25 mouse cellular contexts compared by ENCODE assay signal in the genomic region with DNA sequence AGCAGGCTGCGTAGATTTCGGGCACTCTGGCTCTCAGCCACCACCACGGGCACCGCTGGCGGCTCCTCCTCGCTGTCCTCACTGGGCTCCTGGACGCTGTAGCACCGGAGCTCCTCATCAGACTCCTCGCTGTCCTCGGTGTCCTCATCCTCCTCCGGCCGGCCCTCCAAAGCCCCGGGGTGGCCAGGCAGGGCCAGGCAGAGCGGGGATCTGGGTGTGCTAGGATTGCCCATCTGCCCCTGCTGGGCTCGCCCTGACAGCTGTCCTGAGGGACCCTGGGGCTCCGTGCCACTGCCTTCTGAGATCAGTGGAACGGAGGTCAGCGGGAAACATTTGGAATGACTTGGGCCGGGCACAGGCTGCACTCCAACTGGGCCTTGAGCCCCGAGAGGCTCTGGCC. TPM values are rescaled to one million over a fixed set of nuclear protein-coding genes. Genes with fewer than 3 reads are reported as not detected.
A peak's percentile ranks its signal among the peaks of the same experiment; 100 is the strongest.
DNase-seq lines count a peak whose midpoint lies in the region; ATAC-seq lines count a peak whose summit lies in the region.
"Had no signal": no experiment of that assay in that cellular context is flagged by ENCODE, and none has a peak within 500 bp of the region (broad histone marks: within the 10 kb centered on the region; RNA-seq: fewer than 3 reads in every experiment).

No protein-coding gene starts in this region.

- 83% methylated on average over 20 of the region's 20 CpGs for WGBS in hindbrain, embryonic 10.5 days
- 85% methylated on average over 20 of the region's 20 CpGs for WGBS in hindbrain, embryonic 11.5 days
- WGBS in neural tube, embryonic 12.5 days = 87% methylated on average over 20 of the region's 20 CpGs

- H3K27me3 ChIP-seq in hindbrain, embryonic 10.5 days (ENCODE audit: insufficient read depth, poor library complexity, severe bottlenecking) = peaks cover 38% of the 10 kb centered on the region
- H3K27me3 ChIP-seq in hindbrain, embryonic 11.5 days (ENCODE audit: control insufficient read depth, insufficient read depth, low read length) = peaks cover 5% of the 10 kb centered on the region; the same call in 1 of the 2 replicates
- peaks cover 17% of the 10 kb centered on the region; the same call in 1 of the 2 replicates for H3K27me3 ChIP-seq in neural tube, embryonic 12.5 days (replicated peaks)
- H3K27me3 ChIP-seq: forebrain, embryonic 13.5 days had no signal

- H3K4me2 ChIP-seq in hindbrain, embryonic 11.5 days (replicated peaks; ENCODE audit: low read depth, low read length) = no peak overlapping the region
- no peak overlapping the region for H3K4me2 ChIP-seq in neural tube, embryonic 12.5 days (replicated peaks)
- H3K4me2 ChIP-seq: forebrain, embryonic 13.5 days; kidney, embryonic 15.5 days; limb, embryonic 15.5 days; liver, embryonic 15.5 days had no signal

- no peak overlapping the region for H3K4me3 ChIP-seq in hindbrain, embryonic 10.5 days
- no peak overlapping the region for H3K4me3 ChIP-seq in hindbrain, embryonic 11.5 days (ENCODE audit: low read depth, low read length)
- H3K4me3 ChIP-seq in neural tube, embryonic 12.5 days = no peak overlapping the region
- H3K4me3 ChIP-seq: forebrain, embryonic 13.5 days; heart, embryonic 10.5 days; kidney, embryonic 15.5 days; left cerebral cortex, adult 2 months; limb, embryonic 15.5 days; liver, embryonic 15.5 days had no signal

- 0 out of 2 replicates have a peak, but pooled peaks cover 5% of the 10 kb centered on the region for H3K36me3 ChIP-seq in hindbrain, embryonic 10.5 days
- no peaks in the 10 kb centered on the region for H3K36me3 ChIP-seq in hindbrain, embryonic 11.5 days (ENCODE audit: control insufficient read depth, insufficient read depth, low read length)
- peaks cover 7% of the 10 kb centered on the region; the same call in 1 of the 2 replicates for H3K36me3 ChIP-seq in neural tube, embryonic 12.5 days
- H3K36me3 ChIP-seq: G1E; heart, embryonic 10.5 days; liver, embryonic 15.5 days had no signal

- H3K4me1 ChIP-seq in hindbrain, embryonic 10.5 days (replicated peaks) = peaks cover 39% of the 10 kb centered on the region
- H3K4me1 ChIP-seq in hindbrain, embryonic 11.5 days (replicated peaks; ENCODE audit: control insufficient read depth, insufficient read depth, low read length) = peaks cover 12% of the 10 kb centered on the region
- H3K4me1 ChIP-seq in neural tube, embryonic 12.5 days = peaks cover 25% of the 10 kb centered on the region

- no peaks in the 10 kb centered on the region for H3K9me3 ChIP-seq in hindbrain, embryonic 10.5 days
- no peaks in the 10 kb centered on the region for H3K9me3 ChIP-seq in hindbrain, embryonic 11.5 days (ENCODE audit: control insufficient read depth, low read length)
- H3K9me3 ChIP-seq in neural tube, embryonic 12.5 days = no peaks in the 10 kb centered on the region
- H3K9me3 ChIP-seq: forebrain, embryonic 13.5 days; G1E; heart, embryonic 10.5 days; kidney, embryonic 15.5 days; limb, embryonic 15.5 days; liver, embryonic 15.5 days had no signal

- H3K9ac ChIP-seq in hindbrain, embryonic 11.5 days (ENCODE audit: low read depth, low read length) = no peak overlapping the region
- H3K9ac ChIP-seq in neural tube, embryonic 12.5 days = 0 out of 2 replicates have a peak overlapping the region, but pooled peaks have one; percentile 5
- H3K9ac ChIP-seq: forebrain, embryonic 13.5 days; kidney, embryonic 15.5 days; limb, embryonic 15.5 days; liver, embryonic 15.5 days had no signal

- no peak for ATAC-seq in hindbrain, embryonic 11.5 days (ENCODE audit: low FRiP score)
- ATAC-seq in neural tube, embryonic 12.5 days (ENCODE audit: low FRiP score, low read depth) = no peak
- ATAC-seq: forebrain, embryonic 13.5 days; intestine, postnatal 0 days; midbrain, embryonic 16.5 days; Patski had no signal

- peak overlapping the region; percentile 47; the same call in 1 of the 2 replicates for H3K27ac ChIP-seq in hindbrain, embryonic 10.5 days
- H3K27ac ChIP-seq in hindbrain, embryonic 11.5 days (ENCODE audit: low read depth, low read length) = no peak overlapping the region
- no peak overlapping the region for H3K27ac ChIP-seq in neural tube, embryonic 12.5 days
- H3K27ac ChIP-seq: forebrain, embryonic 13.5 days; heart, embryonic 10.5 days; kidney, embryonic 15.5 days; limb, embryonic 15.5 days; liver, embryonic 15.5 days; stomach, postnatal 0 days had no signal

- peak; percentile 64 for DNase-seq in cerebellum, adult 11-12 months
- DNase-seq in cerebellum, postnatal 36 days = no peak
- DNase-seq in hindbrain, embryonic 10.5 days (ENCODE audit: low spot score) = no peak
- no peak for DNase-seq in hindbrain, embryonic 11.5 days (ENCODE audit: low spot score)
- no peak for DNase-seq in neural tube, embryonic 10.5 days (ENCODE audit: extremely low spot score, low spot score)
- no peak for DNase-seq in B cell, adult 2 months
- DNase-seq: adrenal gland, adult 8-10 months; cerebellum, adult 11 months; heart, postnatal 4 days; kidney, postnatal 4 days; layer of hippocampus, adult 9-11 months; lung, postnatal 4 days; right cerebral cortex, postnatal 14 days had no signal

RNA-seq across cellular contexts. Expression of gene Aatk, which starts 37.0 kb away (rescaled TPM):
- polyA plus RNA-seq in hindbrain, embryonic 10.5 days (2016; fragmentation: Nextera tagmentation; extraction: Ambion mirVana) = 1.6 and 3.2 TPM in 2 replicates
- 1.9 TPM in 2 replicates for polyA plus RNA-seq in hindbrain, embryonic 11.5 days (2014; fragmentation: Nextera tagmentation; extraction: Ambion mirVana)
- polyA plus RNA-seq in neural tube, embryonic 12.5 days (2016; fragmentation: Nextera tagmentation; extraction: Ambion mirVana) = 14.6 and 17.6 TPM in 2 replicates
- polyA plus RNA-seq: G1E had no signal
